Mouse (Mus musculus): ENCODE measurements around the gene Adam33.
"Not testable (repeated sequence)": the region's sequence is repeated elsewhere in the genome, so short reads cannot be mapped to it uniquely, and the experiment has no call there.

The Adam33 gene

DNA sequence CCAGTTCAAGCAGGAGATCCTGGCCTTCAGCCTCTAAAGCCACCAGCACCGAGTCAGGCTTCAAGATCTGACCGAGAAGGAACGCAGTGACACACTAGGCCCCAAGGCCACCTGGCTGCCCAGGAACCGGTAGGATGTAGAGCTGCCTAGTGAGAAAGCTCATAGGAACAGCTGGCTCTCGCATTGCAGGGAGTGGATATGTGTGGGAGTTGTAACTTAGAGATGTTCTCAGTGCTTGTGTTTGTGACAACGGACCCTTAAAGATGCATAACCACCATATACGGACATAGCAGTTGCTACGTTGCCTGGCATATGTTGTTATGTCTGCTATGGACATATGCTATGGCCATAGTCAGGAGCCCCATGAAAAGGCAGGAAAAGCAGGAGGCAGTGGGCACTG is 4.9 kb downstream of the Adam33 start:
- no peak for DNase-seq (ENCODE audit: low read depth, low spot score)

DNA sequence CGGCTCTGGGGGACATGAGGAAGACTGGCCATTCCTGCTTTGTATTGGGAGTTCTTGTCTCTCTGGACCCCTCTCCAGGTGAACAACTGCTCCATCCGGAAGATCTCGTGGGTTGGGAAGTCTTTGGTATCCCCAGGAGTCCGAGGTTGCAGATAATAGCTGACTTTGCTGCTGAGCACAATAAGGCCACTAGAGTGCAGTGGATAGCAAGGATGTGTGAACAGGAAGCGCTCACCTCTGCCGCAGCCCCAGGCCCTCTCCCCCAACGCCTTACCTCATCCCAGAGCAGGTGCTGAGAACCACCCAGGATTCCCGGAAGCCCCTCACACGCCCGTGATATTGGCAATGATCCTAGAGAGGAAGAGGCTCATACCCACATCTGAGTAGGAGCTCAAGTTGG is 7.4 kb downstream of the Adam33 start:
- no peak for DNase-seq (ENCODE audit: low read depth, low spot score)

DNA sequence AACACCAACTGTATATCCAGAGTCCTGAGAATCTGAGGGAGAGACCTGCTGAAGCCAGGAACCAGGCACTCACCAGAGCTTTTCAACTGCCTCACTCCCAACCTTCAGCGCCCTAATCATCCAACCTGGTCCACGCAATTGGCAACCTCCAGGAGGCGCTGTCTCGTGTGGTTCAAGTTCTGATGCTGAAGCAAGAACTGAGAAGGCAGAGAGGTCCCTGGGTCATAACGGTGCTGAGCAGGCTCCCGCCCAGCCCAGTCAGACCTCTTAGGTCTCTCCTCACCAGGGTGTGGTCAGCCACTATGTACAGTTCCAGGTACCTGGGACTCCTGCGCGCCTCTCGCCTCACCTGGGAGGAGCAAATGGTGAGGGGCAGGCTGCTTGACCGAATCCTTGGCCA is 8.0 kb downstream of the Adam33 start:
- no peak for DNase-seq (ENCODE audit: low read depth, low spot score)

DNA sequence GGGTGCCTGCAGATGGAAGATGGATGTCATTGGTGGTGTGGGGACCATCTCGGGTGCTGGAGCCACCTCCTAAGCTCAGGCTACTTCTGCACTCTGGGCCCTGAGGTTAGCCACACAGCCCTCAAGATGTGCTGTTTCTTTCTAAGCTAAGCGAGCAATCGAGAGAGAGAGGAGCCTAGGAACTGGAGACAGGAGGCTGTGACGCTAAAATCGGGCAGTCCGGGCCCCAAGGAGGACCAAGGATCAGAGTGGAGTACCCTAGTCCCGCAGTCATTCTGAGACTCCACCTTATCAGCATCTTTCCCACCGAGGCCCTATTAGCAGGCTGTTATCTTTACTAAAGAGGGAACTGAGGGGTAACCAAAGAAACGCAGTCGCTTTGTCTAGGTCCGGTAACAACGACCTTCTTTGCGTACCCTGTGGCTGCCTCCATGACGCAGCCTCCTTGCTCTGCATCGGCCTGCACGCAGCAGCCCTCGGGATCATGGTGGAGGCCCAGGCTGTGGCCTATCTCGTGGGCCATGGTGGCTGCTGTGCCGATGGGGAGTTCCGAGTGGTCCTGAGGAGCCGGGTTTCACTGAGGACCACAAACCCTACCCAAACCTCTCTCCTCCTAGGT is 8.9 kb downstream of the Adam33 start:
- DNase-seq (ENCODE audit: low read depth, low spot score): no peak

DNA sequence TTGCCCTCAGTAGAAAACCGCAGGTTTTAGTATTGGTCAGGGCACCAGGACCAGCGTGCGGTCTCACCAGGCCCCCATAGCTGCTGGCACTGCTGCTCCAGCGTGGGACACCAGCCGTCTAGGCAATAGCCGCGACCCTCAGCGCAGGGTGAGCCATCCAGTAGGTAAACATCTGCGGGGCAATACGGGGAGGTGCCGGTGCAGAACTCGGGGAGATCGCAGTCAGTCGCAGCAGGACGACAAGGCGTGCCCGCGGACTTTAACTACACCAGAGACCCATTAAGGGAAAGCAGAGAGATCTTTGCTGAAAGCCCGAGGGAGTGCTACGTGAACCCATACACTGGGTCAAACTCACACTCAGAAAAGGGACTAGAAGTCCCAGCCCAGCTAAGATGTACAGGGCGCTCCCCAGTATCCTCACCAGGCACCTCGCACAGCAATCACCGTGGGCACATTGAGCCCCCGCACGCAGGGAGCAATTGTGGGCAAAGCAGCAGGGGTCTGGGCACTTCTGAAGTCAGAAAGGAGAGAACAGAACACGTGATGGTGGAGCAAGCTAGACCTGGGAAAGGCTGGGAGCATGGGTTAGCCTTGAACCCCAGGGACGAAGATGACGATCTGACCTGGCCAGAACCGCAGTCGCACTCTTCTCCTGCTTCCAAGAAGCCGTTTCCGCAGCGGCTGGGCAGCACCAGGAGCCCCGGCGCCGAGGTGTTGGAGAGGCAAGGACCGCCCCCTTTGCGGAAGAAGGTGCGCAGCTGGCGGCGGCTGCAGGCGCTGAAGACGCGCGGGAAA is 9.6 kb downstream of the Adam33 start:
- DNase-seq (ENCODE audit: low read depth, low spot score): no peak

DNA sequence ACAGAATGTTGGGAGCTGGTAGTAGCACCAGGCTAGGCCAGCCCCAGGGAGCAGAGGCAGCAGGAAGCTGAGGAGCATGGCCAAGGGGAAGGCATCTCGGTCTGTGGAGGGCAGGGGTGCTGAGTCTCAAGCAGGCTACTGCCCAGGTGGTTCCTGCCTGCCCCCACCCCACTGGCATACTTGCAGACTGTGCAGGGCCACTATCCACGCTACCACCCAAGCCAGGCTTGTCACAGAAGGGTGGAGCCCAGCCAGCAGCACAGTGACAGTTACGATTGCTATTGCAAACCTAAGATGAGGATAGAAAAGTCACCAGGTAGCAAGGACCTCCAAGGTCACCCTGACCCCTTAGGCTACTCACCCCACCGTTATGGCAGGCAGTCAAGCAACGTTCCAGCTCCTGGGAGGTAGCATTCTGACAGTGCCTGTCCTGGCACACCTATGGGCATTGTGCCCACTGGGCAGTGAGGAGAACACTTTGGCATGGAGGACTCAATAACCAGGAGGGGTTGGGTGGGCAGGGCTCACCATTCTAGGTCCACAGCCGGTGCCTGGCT is 10.7 kb downstream of the Adam33 start:
- no peak for DNase-seq (ENCODE audit: low read depth, low spot score)

DNA sequence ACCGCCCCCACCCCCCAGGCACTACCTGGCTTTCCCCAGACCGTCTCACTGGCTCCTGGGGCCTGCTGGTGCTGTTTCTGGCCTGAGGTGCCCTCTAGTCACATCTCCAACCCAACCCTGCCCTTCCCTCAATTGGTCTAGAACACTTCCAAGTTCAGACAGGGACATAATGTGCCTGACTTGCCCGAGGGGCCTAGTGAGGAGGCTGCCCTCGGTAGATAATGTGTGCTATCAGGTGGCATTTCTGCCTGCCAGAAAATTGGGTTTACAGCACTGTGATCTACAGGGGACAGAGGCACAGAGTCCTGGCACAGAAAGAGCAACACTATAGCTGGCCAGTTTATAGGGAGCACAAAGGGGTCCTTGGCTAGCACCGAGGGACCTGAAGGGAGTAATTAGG is 11.6 kb downstream of the Adam33 start:
- no peak for DNase-seq (ENCODE audit: low read depth, low spot score)

DNA sequence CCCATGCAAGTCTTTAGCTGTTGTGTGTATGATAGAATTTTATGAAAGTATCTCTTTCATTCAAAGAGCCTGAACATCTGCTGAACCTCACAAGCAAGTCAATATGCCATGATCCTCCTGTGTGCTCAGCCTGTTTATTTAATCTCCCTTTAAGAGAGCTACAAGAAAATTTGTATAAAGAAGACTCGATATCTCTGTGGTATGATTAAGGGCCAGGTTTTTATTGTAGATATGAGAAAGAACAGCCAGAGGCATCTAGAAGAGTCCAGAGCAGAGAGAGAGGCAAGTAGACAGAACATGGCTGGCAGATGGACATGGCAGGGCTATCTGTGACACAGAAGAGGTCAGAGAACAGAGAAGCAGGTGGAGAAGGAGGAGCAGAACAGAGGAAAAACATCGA is 17.6 kb downstream of the Adam33 start:
- DNase-seq (ENCODE audit: low read depth, low spot score): no peak

DNA sequence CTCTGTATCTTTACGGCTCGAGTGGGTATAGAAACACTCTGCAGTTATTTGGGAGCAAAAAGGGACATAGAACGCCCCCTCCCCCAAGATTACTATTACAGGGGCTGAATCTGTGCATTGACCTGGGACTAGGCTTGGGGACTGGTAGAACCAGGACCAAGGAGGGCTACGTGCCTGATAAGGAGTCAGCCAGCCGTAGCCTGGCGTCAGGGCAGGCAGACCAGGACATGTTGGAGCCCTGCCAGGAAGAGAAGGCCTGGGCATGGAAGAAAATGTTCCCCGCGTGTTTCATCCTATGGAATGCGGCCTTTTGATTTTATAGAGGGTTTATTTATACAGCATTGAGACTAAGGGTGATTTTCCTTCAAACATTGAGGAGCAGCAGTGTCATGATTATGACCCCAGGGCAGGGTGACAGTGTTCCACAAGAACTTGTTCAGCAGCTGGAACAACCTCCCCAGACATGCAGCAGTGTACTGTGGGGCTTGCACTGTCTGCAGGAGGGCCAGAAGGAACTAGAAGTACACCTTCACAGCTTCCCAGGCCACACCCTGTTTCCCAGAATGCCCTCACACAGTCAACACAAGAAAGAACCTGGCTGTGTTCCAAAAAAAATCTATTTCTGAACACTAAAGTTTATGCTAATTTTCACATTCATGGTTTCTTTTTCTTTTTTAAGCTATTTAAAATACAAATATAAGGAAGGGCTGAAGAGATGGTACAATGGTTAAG is 18.5 kb downstream of the Adam33 start:
- no peak for DNase-seq (ENCODE audit: low read depth, low spot score)

DNA sequence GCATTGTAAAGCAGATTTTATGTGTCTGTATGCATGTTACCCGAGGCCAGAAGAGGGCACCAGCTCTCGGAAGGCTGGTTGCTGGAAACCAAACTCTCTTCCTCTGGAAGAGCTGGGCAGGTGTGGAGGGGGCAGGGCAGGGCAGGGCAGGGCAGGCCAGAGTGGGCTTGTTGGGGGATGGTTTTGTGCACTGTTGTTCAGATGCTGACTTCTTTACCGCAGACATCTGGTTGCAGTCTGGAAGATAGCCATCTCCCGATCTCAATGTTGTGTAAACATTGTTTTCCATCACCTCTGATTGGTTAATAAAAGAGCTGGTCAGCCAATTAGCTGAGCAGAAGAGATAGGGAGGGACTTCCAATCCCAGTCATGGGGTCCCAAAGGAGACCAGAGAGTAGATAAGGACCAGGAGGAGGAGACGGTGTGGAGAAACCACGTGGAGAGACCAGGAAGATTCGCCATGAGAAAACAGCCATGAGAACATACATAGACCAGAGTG is 19.2 kb downstream of the Adam33 start:
- no peak for DNase-seq (ENCODE audit: low read depth, low spot score)

DNA sequence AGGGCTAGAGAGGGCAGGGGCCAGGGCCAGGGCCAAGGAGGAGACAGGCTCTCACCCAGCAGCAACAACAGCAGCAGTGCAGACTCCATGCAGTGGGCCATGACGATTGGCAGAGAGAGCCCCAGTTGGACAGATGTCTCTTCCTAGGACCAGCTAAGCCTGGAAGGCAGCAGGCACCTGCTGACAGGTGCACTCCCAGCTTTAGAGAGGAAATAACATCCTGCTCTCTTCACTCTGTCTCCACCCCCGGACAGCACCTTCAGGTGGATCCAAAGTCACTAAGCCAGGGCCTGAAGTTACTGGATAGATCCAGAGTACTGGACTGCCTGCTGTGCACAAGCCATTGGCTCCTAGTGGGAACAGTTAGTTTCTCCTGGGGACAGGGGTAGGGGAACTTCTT is 20.6 kb downstream of the Adam33 start, which contains the start of gene Gfra4:
Gfra4 (minus strand) TSS at position 101 of the 400 bp plus-strand sequence.
- no peak for DNase-seq (ENCODE audit: low read depth, low spot score)

DNA sequence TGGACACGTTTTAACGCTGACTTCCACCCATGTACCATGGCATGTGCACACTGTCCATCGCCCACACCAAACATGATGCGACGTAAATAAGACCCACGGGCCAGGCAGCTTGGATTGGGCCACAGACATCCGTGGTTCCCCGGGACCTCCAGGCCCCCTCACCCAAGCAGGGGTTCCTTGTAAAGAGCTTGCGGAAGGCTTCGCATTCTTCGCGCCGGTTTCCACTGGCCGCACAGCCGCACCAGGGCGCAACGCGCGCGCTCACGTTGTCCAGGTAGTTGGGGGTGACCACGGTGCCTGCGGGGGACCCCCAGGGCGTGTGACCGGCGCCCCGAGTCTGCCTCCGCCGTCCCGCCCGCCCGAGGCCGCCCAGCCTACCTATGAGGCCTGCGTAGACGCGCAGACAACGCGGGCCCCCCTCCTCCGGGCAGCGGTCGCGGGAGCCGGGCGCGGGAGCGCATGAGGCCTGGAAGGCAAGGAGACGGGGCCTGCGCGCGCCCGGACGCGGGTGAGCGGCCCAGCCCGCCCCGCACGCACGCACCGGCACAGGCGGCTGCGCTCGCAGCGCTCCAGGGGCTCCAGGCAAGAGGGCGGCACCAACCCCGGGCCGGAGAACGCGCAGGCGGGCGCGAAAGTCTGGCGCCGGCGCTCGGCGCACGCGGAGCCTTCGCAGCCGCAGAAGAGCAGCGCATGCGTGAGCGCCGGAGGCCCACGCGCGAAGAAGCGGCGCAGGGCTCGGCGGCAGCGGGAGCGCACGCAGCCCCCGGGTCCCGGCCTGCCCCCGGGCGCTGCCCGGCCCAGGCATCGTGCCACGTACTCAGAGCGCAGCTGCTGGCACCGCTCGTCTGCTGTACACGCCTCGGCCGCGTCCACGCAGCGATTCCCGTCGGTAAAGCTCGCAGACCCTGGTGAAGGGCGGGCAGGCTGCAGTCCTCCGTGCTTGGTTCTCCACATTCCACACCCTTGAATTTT is 22.5 kb downstream of the Adam33 start:
- no peak for DNase-seq (ENCODE audit: low read depth, low spot score)

DNA sequence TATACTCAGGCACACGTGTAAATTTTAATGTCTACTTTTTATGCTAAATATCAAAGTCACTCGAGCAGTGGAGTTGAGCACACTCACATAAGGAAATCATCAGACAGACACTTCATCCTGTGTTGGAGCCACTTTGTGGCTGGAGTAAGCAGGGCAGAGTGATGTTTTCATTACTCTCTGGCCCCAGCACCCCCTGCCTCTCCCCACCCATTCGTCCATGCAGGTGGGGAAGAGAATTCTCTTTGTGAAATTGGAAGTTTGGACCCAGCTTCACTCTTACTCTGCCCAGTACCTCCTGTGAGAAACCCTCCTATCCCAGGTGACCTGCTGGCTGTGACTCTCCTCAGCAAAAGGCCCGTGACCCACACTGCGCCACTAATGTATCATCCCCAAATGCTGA is 24.9 kb downstream of the Adam33 start:
- no peak for DNase-seq (ENCODE audit: low read depth, low spot score)

DNA sequence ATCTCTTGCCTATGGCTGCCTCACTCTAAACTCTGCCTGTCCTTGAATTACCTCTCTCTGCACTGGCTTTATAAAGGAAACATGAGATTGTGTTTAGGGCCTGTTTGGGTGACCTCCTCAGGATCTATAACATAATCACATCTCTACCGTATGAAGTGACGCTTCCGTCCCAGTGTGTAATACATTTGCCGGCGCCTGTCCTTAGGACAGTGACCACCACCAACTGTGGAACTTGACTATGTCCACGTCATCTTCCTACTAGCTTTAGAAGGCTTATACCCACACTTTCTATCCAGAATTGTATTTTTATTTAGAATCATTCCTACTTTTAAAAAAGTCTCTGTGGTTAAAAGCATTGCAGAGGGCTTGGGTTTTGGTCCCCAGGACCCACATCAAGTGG is 25.4 kb downstream of the Adam33 start:
- no peak for DNase-seq (ENCODE audit: low read depth, low spot score)

DNA sequence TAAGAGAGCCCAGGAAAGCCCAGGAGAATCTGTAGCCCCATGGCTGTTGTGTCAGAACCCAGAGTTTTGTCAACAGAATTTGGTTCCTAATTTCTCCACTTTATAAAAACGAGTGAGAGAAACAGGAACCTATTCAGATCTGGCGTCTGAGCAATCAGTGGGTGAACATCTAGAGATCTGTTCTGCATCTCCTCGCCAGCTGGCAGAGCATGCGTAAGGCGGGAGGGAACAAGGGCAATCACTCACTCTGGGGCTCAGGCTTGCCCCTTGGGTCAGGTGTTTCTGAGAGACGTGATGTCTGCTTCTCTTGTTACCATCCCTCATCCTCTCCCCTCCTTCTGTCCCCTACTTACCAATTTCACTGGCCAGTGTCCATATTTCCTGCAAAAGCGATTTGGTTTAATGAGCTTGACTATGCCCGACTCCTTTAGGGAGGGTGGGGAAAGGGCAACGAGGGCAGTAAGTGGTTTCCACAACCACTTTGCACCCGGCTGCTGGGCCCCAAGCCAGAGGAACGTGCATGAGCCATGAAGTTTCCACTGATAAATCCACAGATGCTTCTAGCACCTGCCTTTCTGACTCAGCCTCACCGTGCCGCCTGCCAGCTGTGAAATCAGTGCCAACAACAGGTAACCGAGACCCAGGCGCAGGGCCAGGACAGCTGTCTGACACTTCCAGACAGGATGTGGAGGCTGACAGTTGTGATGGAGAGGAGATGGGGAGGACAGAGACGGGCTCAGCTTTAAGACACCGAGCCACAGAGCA is 26.2 kb downstream of the Adam33 start:
- no peak for DNase-seq (ENCODE audit: low read depth, low spot score)

DNA sequence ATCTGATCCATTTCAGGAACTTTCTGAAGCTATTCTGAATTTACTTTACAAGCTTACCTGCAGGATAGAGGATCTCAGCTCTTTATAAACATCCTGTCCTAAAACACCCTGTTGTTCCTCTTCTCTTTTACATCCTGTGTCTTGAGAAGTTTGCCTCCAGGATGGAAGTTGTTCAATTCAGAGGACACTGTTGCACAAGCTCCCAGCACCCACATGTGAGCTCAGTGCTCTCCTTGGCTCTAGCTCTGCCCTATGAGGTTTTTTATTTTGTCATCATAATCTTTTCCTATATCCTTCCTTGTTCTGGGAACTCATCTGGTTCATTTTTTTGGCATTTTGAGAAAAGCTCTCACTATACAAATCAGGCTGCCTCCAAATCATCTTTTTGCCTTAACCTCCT is 26.9 kb downstream of the Adam33 start:
- no peak for DNase-seq (ENCODE audit: low read depth, low spot score)

DNA sequence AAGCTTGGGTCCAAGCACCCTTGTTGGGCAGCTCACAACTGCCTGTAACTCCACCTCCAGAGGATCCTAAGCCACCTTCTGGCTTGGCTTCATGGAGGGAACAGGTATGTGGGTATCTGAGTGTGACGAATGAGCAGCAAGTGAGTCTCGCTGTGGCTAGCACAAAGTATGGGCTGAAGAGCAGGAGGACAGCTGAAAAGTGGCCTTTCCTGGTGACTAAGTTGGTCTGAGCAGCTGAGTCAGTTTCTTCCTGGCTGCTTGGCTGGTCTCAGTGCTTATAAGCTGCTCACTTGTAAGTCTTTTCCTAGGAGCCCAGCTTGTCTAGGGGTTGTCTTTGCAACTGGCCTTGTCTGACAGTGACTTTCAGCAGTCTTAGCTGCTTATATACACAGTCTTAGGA is 27.3 kb downstream of the Adam33 start:
- DNase-seq (ENCODE audit: low read depth, low spot score): no peak

DNA sequence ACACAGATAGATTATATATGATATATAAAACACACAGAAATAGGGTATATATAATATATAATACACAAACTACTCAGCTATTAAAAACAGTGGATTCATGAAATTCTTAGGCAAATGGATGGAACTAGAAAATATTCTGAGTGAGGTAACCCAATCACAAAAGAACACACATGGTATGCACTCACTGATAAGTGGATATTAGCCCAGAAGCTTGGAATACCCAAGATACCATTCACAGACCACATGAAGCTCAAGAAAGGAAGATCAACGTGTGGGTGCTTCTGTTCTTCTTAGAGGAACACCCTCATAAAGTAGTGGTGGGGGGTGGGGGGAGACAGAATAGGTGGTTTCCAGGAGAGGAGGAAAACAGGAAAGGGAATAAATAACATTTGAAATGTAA is 32.2 kb downstream of the Adam33 start:
- not testable (repeated sequence) for DNase-seq (ENCODE audit: low read depth, low spot score)

DNA sequence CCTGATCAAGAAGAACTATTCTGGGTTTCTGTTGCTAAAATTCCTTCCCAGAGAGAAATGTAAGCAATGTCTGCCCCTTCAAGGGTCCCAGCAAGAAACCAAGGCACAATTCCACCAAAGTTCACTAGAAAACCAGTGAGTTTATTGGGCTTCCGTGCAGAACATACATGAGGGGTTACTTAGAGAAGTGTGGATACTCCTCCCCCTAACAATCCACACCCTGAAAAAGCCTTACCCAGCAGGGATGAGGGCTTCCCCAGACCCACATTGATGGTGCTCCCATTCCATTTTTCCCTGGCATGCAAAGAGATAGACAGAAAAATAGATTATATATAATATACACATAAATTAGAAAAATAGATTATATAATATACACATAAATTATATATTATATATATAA is 32.6 kb downstream of the Adam33 start:
- no peak for DNase-seq (ENCODE audit: low read depth, low spot score)

DNA sequence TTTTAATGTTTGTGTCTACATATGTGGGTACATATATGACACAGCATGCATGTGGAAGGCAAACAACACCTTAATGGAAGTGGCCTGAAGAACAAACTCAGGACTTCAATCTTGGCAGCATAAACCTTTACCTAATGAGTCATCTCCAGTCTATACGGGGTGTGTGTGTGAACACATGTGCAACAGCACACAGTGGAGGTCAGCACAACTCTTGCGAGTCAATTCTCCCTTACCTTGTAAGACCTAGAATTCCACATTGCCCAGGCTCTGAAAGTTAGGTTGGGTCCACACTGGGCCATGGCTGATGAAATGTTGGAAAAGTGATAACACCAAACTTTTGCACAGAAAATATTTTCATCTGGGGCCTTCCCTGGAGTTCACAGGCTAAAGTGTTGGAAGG is 33.1 kb downstream of the Adam33 start:
- no peak for DNase-seq (ENCODE audit: low read depth, low spot score)

All from retina, adult 2 months (tissue).